Mouse (Mus musculus): ENCODE results near the gene Zhx3. TPM values are rescaled to one million over a fixed set of nuclear protein-coding genes. Genes with fewer than 3 reads are reported as not detected.

The Zhx3 gene
- total and polyA plus RNA-seq, 2 experiments, result 12.3 to 33.5 TPM

DNA sequence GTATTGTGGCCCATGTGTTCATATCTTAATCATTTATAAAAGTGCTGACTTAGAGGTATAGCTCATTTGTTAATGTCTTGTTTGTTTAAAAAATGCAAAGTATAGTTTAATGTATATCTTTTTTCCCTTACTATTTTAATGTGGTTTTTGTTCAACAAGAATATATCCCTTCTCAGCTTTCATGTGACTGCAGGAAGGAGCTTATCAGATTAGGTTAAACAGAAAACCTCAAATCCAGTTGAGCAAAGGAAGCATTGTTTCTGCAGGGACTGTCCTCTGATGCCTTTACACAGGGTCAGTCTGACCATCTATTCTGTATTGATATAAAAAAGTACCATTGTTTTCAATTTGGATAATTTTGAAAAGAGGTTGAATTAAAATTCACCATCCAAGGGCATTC, 170.0 kb downstream of the Zhx3 start:
- no peak for DNase-seq (ENCODE audit: extremely low read depth, low read depth, low spot score)
- Histone ChIP-seq H3K36me3 (ENCODE audit: control insufficient read depth, insufficient read depth, low read length) (peaks cover 63% of the 10 kb centered on the region), H3K27me3 (ENCODE audit: control insufficient read depth, insufficient read depth, low read length) (no peaks in the 10 kb centered on the region), H3K9ac (ENCODE audit: low read depth, low read length) (no peak overlapping the region), H3K4me1 (ENCODE audit: control insufficient read depth, insufficient read depth, low read length) (peaks cover 2% of the 10 kb centered on the region; the same call in 1 of the 2 replicates), H3K27ac (replicated peaks; ENCODE audit: insufficient read depth, low read depth, low read length) (no peak overlapping the region), H3K4me3 (ENCODE audit: insufficient read depth, low read depth, low read length) (no peak overlapping the region), H3K79me2 (ENCODE audit: control insufficient read depth, insufficient read depth, low read length) (no peaks in the 10 kb centered on the region)
- no peak for TF ChIP-seq CTCF (IDR thresholded peaks at IDR 0.05; ENCODE audit: low read depth, low read length)
- TF ChIP-seq POLR2A (IDR thresholded peaks at IDR 0.05; ENCODE audit: extremely low read depth, insufficient read depth, low read length), result no peak

GRCm38 (mm10) chr2:160701603-160702002, 171.2 kb downstream of the Zhx3 start:
- no peak overlapping the region for H3K27ac ChIP-seq (replicated peaks; ENCODE audit: insufficient read depth, low read depth, low read length)
- H3K4me3 ChIP-seq (ENCODE audit: insufficient read depth, low read depth, low read length), result no peak overlapping the region
- peaks cover 2% of the 10 kb centered on the region; the same call in 1 of the 2 replicates for H3K4me1 ChIP-seq (ENCODE audit: control insufficient read depth, insufficient read depth, low read length)
- TF ChIP-seq POLR2A (IDR thresholded peaks at IDR 0.05; ENCODE audit: extremely low read depth, insufficient read depth, low read length) (no peak), CTCF (IDR thresholded peaks at IDR 0.05; ENCODE audit: low read depth, low read length) (no peak)
- peaks cover 62% of the 10 kb centered on the region for H3K36me3 ChIP-seq (ENCODE audit: control insufficient read depth, insufficient read depth, low read length)
- no peak for DNase-seq (ENCODE audit: extremely low read depth, low read depth, low spot score)
- H3K79me2 ChIP-seq (ENCODE audit: control insufficient read depth, insufficient read depth, low read length), result no peaks in the 10 kb centered on the region
- H3K27me3 ChIP-seq (ENCODE audit: control insufficient read depth, insufficient read depth, low read length), result no peaks in the 10 kb centered on the region
- H3K9ac ChIP-seq (ENCODE audit: low read depth, low read length), result no peak overlapping the region
- 85% methylated on average over 3 of the region's 3 CpGs for WGBS

GRCm38 (mm10) chr2:160700271-160700670, 172.5 kb downstream of the Zhx3 start:
- Histone ChIP-seq H3K36me3 (ENCODE audit: control insufficient read depth, insufficient read depth, low read length) (peaks cover 60% of the 10 kb centered on the region), H3K27me3 (ENCODE audit: control insufficient read depth, insufficient read depth, low read length) (no peaks in the 10 kb centered on the region), H3K4me3 (ENCODE audit: insufficient read depth, low read depth, low read length) (no peak overlapping the region), H3K9ac (ENCODE audit: low read depth, low read length) (no peak overlapping the region), H3K4me1 (ENCODE audit: control insufficient read depth, insufficient read depth, low read length) (peaks cover 2% of the 10 kb centered on the region; the same call in 1 of the 2 replicates), H3K79me2 (ENCODE audit: control insufficient read depth, insufficient read depth, low read length) (no peaks in the 10 kb centered on the region), H3K27ac (replicated peaks; ENCODE audit: insufficient read depth, low read depth, low read length) (0 out of 2 replicates have a peak overlapping the region, but pooled peaks have one; percentile 23)
- DNase-seq (ENCODE audit: extremely low read depth, low read depth, low spot score), result peak; percentile 71
- 16% methylated on average over 5 of the region's 5 CpGs for WGBS
- no peak for TF ChIP-seq POLR2A (IDR thresholded peaks at IDR 0.05; ENCODE audit: extremely low read depth, insufficient read depth, low read length)
- TF ChIP-seq CTCF (IDR thresholded peaks at IDR 0.05; ENCODE audit: low read depth, low read length), result 0 out of 2 replicates have a peak, but pooled peaks have one; percentile 8

Other genes with a start within 250 kb of the Zhx3 start
- 20.1 and 26.1 TPM in 2 replicates for gene Top1, start 227.1 kb downstream of the Zhx3 start, total RNA-seq (2014; rRNA removed)
- 6.0 and 6.2 TPM in 2 replicates for gene Top1, start 227.1 kb downstream of the Zhx3 start, polyA plus RNA-seq (2012; rRNA removed)
- gene Plcg1, start 141.7 kb downstream of the Zhx3 start, total RNA-seq (2014; rRNA removed), result 37.3 and 40.9 TPM in 2 replicates
- gene Plcg1, start 141.7 kb downstream of the Zhx3 start, polyA plus RNA-seq (2012; rRNA removed), result 24.9 and 30.0 TPM in 2 replicates
- 2.8 and 4.0 TPM in 2 replicates for gene Lpin3, start 7.7 kb upstream of the Zhx3 start, total RNA-seq (2014; rRNA removed)
- 2.7 and 3.6 TPM in 2 replicates for gene Lpin3, start 7.7 kb upstream of the Zhx3 start, polyA plus RNA-seq (2012; rRNA removed)
- not detected in 2 replicates for gene Emilin3, start 39.3 kb upstream of the Zhx3 start, total RNA-seq (2014; rRNA removed)
- gene Emilin3, start 39.3 kb upstream of the Zhx3 start, polyA plus RNA-seq (2012; rRNA removed), result 0.02 TPM in 1 of 2 replicates, not detected in the other
- 12.5 and 13.6 TPM in 2 replicates for gene Chd6, start 236.1 kb upstream of the Zhx3 start, total RNA-seq (2014; rRNA removed)
- gene Chd6, start 236.1 kb upstream of the Zhx3 start, polyA plus RNA-seq (2012; rRNA removed), result 2.9 and 3.9 TPM in 2 replicates

All from liver, adult 2 months (tissue).